Mouse (Mus musculus): ENCODE results near the gene Cend1.
"Not testable (repeated sequence)": the region's sequence is repeated elsewhere in the genome, so short reads cannot be mapped to it uniquely, and the experiment has no call there.

Gene Cend1

DNA sequence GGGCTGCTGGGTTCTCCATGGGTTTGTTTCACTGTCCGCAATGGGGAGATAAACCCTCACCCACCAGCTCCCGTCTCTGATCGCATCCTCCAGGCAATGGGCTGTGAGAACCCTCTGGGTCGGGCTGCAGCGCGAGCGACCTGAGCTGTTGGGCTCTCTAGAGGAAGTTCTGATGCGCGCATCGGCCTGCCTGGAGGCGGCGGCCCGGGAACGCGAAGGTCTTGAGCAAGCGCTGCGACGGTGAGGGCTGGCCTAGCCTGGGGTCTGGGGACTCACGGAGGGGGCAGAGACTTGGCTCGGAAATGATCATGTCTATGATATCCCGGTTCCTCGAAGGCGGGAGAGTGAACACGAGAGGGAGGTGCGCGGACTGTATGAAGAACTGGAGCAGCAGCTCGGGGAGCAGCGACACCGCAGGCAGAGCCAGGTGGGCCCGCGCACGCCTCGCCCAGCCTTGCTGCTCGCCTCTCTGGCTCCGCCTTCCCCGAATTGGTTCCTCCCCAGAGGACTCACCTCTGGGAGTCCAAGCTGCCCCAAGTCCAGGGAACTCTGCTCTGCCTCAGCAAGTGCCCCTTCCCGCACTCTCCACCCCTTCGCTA is 35.4 kb upstream of the Cend1 start:
- no peak for DNase-seq (ENCODE audit: low spot score)

DNA sequence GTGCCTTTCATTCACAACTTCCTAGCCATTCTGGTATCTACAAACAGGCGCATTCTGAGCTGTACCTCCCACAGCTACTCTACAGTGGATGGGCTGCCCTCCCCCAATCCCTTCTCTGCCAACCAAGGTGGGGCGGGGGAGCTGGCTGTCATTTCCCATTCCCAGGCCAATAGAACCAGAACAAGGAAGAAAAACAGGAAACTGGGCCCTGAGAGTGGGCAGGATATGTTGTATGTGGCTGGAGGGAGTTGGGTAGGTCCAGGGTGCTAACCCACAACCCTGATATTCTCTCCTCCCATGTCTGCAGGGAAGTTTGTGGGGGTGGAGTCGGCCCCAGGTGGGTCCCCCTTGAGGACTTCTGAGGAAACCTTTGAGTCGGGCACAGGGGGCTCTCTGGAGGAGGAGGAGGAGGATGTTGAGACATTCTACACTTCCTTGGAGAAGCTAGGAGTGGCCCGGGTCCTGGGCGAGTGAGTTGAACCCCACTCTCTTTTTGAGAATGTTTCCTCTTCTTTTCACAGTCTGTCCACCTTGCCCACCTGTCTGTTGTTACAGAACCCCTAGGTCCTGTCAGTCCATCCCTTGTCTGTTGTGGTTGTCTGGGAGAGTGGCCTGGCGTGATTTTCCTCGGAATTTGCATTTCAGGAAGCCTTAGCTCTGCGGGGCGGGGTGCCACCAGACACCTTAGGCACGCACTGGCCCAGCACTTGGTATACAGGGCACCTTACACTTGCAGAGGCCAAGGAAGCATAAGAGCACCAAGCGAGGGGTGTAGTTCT is 34.7 kb upstream of the Cend1 start:
- DNase-seq (ENCODE audit: low spot score), result no peak

DNA sequence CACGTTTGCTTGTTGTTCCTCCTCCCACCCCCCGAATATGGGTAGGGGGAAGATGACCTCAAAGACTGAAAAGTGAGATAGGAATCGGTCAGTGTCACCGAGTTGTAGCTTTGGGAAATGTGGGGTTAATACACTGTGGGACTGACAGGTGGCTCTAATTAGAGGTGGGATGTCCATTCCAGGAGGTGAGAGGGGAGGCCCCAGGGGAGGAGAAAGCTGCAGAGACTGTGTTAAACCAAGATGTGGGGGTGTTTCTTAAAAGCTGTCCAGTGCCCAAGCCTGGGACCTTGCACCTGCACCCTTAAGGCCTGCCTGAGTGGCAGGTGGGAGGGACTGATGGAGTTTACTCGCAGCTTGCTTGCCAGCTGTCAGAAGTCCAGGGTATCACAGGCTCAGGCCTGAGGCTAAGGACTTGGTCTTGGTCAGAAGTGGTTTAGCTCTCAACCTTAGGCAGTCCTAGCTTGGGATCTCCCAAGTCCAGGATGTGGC is 33.1 kb upstream of the Cend1 start:
- no peak for DNase-seq (ENCODE audit: low spot score)

DNA sequence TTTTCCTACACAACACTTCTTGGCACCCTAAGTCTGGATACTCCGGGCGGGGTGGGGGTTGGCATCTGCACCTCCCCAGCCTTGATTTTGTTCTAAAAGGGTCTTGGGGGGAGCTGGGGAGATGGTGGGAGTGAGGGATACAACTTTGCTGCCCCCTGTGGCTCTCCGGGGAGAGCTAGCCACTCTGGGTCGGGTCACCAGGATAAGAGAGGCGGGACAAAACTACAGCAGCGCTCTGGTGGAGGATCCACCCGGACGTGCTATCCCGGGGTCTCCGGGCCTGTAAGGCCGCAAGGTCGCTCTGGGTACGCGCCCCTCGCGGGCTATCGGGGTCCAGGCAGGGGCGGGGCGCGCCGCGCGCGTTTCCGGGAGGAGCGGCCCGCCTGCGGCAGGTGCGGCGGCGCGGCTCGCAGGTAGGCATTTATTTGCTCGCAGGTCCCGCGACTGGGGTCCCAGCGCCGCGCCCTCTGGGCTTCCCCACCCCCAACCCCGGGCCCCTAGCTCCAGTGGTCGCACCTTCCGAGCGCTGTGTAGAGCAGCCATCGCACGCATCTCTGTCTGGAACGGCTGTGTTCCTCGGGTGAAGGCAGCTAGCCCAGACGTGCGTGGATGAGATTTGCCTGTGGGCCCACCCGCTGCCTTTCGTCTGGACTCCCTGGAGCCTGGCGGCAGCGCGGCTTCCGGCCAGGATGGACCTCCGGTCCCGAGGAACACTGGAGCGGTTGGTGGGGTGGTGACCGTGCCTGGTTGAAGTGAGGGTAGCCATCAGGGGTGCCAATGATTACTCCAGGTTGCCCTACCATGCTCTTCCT is 32.4 kb upstream of the Cend1 start:
- DNase-seq (ENCODE audit: low spot score), result peak; percentile 64

DNA sequence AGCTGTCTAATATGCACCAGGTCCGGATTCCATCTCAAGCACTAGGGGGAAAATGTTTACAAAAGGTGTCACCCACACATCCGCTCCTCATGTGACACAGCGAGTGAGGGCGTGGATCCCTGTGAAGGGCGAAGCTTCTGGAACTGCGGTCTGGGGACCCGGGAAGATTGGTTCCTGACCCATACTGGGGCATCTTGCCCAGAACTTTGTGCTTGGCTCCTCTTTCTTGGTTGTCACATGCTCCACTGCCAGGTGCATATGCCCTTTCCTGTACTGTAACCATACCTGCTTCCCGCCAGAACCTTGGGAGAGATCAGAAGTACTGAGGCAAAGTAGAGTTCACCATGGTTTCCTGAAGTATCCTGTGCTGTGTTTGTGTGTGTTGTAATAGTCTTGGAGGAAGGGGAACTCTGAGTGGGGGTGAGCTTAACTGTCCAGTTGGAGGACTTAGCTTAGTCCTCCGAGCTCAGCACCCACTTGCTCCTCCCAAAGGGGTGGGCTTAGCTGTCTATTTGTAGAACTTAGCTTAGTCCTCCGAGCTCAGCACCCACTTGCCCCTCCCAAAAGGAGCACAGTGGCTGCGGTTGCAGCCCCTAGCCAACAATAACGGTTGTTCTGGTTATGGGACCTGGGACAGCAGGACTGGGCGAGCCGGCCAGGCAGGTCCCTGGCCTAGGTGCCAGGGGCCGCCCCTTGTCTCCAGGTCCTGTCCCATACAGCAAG is 31.3 kb upstream of the Cend1 start, which contains the start of gene Cracr2b:
Gene Cracr2b (plus strand): TSS at position 704 of the 723 bp plus-strand sequence.
- peak; percentile 47 for DNase-seq (ENCODE audit: low spot score)

DNA sequence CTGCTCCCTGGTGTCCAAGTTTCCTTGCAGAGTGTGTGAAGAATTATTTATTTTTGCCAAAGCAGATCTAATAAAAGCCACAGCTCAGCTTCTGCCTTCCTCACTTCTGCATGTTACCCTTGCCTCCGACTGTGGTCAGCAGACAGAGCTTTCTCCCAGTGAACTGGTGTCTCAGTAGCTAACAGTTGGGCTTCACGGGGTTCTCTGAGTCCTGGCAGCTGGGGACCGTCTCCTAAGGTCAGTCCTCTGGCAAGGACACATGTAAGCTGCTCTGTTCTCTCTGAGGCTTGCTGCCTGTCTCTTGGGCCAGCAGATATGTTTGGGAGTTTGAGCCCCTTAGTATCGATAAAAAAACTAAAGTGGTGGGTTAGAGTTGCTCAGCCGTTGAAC is 30.7 kb upstream of the Cend1 start:
- no peak for DNase-seq (ENCODE audit: low spot score)

DNA sequence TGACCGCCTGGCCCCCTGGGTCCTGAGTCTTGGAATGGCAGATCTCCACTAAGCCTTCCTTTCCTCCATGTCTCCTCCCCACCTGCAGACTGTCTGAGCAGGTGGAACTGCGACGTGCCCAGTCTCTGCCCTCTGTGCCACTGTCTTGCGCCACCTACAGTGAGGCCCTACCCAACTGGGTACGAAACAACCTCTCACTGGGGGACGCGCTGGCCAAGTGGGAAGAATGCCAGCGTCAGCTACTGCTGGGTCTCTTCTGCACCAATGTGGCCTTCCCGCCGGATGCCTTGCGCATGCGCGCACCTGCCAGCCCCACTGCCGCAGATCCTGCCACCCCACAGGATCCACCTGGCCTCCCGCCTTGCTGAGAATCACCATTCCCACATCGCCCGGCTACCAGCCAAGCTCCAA is 30.0 kb upstream of the Cend1 start:
- peak; percentile 44 for DNase-seq (ENCODE audit: low spot score)

DNA sequence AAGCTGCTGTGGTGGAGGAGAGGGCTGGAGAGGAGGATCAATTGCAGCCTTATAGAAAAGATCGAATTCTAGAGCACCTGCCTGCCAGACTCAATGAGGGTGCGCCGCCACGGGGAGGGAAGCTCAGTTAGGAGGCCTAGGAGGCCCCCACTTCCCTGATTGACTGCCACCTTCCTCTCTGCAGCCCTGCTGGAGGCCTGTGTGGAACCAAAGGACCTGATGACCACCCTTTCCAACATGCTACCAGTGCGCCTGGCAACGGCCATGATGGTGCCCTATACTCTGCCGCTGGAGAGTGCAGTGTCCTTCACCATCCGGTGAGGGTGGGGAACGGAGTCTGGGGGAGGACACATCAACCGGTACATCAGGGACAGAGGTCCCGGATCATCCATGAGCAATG is 29.4 kb upstream of the Cend1 start:
- peak; percentile 45 for DNase-seq (ENCODE audit: low spot score)

DNA sequence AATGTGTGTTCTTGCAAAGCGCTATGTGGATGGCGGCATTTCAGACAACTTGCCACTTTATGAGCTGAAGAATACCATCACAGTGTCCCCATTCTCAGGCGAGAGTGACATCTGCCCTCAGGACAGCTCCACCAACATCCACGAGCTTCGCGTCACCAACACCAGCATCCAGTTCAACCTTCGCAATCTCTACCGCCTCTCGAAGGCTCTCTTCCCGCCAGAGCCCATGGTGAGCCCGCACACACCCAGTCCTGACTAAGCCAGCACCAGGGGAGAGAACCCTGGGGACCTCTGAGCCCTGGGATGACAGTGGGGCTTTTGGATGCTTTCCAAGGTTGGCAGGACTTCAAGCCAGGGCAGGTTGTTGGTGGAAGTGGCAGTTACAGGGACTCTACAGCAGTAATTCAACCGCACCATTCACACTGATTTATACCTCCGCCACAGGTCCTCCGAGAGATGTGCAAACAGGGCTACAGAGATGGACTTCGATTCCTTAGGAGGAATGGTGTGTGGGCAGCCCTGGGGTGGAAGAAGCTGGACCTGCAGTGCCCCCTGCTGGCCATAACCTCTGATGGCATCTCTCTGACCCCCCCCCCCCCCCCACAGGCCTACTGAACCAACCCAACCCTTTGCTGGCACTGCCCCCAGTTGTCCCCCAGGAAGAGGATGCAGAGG is 28.8 kb upstream of the Cend1 start:
- peak; percentile 73 for DNase-seq (ENCODE audit: low spot score)

DNA sequence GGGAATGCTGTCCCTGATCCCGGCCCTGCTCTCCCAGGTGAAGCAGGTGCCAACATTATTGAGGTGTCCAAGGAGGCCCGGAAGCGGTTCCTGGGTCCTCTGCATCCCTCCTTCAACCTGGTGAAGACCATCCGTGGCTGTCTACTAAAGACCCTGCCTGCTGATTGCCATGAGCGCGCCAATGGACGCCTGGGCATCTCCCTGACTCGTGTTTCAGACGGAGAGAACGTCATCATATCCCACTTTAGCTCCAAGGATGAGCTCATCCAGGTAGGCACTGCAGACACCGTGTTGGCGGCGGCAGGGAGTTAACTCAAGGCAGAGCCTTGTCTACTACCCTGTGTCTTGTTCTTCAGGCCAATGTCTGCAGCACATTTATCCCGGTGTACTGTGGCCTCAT is 27.9 kb upstream of the Cend1 start:
- DNase-seq (ENCODE audit: low spot score), result no peak

DNA sequence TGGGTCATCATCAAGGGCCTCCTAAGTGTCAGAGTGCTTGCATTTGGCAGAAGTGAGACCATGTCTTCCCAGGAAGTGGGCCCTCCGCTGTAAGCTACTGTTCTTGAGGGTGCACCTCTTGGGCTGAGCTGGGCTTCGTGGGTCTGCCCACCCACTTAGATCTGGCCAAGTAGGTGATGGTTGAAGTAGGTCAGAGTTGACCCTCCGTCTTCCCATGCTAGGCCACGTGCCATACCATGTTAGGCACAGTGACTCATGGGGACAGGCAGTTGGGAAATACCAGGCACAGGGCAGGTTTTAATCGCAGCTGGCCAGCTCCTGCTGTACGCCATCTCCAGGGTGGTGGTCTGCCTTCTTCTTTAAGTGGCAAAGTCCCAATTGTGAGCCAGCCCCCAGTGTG is 27.4 kb upstream of the Cend1 start:
- DNase-seq (ENCODE audit: low spot score), result no peak

DNA sequence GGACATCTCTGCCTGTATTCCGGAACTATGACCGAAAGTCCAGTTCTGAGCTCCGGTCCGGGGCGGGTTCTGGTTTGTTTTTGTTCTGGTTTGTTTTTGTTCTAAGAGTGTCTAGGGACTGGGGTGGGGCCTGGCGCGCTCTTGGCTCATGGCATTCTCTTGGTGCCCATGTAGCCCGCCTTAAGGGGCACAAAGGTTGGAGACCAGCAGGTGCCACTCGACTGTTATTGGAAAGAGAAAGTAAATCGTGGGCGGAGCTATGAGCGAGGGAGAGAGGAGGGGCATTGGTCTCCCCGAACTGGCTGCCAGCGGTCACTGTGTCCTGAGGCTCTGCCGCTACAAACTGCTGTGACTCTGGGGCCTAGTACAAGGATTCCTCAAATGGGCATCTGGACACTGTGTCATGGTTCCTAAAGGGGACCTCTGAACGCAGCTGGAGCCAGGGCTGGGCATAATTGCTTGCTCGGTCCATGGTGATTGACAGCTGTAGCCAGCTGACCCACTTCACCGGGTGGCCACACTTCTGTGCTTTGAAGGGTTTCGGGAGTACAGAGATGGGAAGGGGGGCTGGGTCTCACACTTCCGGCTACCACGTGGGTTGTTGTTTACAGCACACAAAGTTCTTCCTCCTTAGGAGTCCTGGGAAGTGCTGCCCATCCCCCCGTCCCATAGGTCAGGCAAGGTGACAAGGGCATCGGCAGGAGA is 26.5 kb upstream of the Cend1 start:
- peak; percentile 74 for DNase-seq (ENCODE audit: low spot score)

DNA sequence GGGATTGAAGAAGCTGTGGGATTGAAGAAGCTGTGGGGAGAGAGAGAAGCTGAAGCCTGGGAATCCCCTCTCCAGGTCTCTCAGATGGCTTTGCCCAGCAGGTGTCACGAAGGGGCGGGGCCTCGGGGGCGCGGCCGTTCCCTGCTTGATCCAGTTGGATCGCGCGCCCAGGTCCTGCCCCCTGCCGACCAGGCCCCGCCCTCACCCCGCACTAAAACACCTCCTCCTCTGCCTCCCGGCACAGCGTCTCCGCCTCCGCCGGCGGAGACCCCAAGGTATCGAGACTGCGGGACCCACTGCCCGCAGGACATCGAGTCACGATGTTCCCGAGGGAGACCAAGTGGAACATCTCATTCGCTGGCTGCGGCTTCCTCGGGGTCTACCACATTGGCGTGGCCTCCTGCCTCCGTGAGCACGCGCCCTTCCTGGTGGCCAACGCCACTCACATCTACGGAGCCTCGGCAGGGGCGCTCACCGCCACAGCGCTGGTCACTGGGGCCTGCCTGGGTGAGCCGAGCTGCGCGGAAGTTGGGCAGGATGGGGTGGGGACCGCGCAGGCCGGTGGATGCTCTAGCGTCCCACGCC is 25.8 kb upstream of the Cend1 start, which contains the start of gene Pnpla2:
Gene Pnpla2 (plus strand): TSS at position 232 of the 585 bp plus-strand sequence.
- peak; percentile 99 for DNase-seq (ENCODE audit: low spot score)

DNA sequence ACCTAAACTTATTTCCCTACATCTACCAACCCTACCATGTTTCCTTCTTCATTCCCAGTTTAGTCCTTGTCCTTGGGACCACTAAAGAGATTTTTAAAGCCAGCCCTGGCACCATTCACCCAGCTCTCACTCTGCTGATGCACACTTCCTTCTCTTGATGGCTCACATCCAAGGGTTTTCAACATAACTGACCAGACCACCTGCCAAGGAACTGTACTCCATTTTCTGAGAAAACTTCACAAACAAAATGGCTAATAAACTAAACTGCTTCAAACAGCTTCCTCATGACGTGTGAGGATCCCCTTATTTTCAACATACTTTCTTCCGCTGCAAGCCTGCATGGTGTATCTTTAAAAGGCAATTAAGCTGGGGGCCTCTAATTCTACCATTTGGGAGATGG is 24.3 kb upstream of the Cend1 start:
- DNase-seq (ENCODE audit: low spot score), result no peak

DNA sequence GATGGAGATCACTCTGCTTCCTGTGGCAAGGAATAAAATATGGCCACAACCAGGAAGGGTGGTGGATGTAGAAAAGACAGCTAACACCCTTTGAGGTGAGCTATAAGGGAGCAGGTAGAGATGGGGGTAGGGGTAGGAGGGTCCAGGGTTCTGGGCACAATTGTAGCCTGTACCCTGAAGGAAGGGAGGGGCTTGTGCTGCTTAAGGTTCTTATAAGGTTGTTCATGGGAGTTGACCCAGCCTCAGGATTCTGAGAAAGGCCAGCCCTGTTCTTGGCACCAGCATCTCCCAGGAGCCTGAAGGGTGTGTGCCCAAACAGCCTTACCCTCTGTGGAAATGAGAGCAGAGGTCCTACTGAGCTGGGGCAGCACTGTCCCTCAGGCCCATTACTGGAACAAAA is 22.6 kb upstream of the Cend1 start:
- DNase-seq (ENCODE audit: low spot score), result no peak

DNA sequence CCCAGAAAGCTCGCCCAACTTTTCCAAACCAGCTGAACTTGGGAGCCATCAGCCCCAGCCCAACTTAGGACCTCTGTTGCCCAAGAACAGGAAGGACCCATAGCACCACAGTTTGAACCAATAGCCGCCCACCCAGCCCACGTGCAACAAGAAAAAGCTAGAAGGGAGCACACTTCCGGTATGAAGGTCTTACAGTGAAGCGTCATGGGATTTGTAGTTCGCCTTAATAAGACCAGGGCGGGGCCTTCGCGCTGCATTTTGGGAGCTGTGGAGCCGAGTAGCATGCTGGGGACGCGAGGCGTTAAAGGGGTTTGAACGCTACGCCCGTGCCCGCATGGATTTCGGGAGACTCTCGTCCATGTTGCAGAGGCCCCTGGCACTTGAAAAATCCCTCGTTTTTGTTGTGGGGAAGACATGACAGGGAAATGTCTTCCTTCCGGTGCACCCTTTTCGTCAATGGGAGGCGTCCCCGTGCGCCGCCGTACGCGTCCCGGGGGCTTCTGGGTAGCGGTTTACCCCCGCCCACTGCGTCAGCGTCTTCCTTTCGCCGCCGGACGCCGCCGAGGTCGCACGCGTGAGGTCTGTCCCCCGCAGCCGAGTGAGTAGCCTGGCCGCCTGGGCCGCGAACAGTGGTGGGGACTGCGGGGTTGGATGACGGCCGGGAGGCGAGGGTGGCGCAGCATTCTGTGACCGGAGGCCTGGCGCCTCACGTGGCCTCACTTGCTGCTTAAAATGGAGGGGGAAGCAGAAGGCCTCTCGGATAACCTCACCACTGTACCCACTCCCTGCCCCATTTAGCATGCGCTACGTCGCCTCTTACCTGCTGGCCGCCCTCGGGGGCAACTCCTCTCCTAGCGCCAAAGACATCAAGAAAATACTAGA is 18.1 kb upstream of the Cend1 start, which contains the start of gene Rplp2:
Gene Rplp2 (plus strand): TSS at position 261 of the 882 bp plus-strand sequence.
- DNase-seq (ENCODE audit: low spot score), result peak; percentile 94

DNA sequence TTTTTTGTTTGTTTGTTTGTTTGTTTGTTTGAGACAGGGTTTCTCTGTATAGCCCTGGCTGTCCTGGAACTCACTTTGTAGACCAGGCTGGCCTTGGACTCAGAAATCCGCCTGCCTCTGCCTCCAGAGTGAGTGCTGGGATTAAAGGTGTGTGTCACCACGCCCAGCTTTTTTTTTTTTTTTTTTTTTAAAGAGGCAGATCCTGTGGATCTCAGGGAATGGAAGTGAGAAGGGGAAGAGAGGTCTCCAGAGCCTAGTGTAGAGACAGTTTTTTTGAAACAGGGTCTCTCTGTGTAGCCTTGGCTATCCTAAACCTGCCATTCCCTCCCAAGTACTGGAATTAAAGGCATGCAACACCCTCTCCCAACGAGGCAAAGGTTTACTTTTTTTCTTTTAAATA is 17.1 kb upstream of the Cend1 start:
- DNase-seq (ENCODE audit: low spot score), result not testable (repeated sequence)

DNA sequence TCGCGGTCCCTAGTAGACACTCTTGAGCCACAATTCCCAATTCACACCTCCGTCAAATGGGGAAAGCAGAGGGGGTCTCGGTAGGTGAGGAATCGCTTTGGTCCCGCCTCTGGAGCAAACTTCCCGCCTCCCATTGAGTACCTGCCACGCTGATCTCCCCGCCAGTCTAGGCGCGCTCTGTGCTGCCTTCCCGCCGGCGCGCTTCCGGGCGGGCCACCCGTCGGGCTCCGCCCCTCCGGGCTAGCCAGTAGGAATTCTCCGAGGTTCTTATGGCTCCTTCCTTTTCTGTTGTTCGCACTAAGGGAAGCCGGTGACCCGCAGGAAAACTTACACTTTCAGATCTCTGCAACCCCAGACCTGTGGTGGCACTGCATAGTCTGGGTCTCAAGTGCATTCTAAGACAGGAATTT is 14.5 kb upstream of the Cend1 start, which contains the start of gene Pidd1:
Gene Pidd1 (minus strand): TSS at position 198 of the 410 bp plus-strand sequence.
- peak; percentile 78 for DNase-seq (ENCODE audit: low spot score)

All from testis, postnatal 10 days (tissue).